Mouse (Mus musculus): Measurements from ENCODE around the gene Shc4. TPM values are rescaled to one million over a fixed set of nuclear protein-coding genes. Genes with fewer than 3 reads are reported as not detected.

Shc4 gene
- polyA plus RNA-seq, 1 experiment from 2014 or later, result 0.61 TPM

GRCm38 (mm10) chr2:125655391-125655790, 68.6 kb downstream of the Shc4 start:
- no peak overlapping the region for H3K4me3 ChIP-seq (ENCODE audit: low read depth, low read length)
- no peaks in the 10 kb centered on the region for H3K36me3 ChIP-seq (ENCODE audit: control insufficient read depth, insufficient read depth)
- H3K27me3 ChIP-seq (replicated peaks; ENCODE audit: control insufficient read depth, insufficient read depth, low read length), result no peaks in the 10 kb centered on the region
- no peak for ATAC-seq
- H3K4me1 ChIP-seq (replicated peaks; ENCODE audit: control insufficient read depth, insufficient read depth, low read length), result no peaks in the 10 kb centered on the region
- no peak overlapping the region for H3K27ac ChIP-seq (ENCODE audit: low read depth, low read length)
- H3K9ac ChIP-seq (ENCODE audit: low read depth, low read length), result no peak overlapping the region
- H3K9me3 ChIP-seq (ENCODE audit: control insufficient read depth), result no peaks in the 10 kb centered on the region
- 90% methylated on average over 9 of the region's 9 CpGs for WGBS
- TF ChIP-seq CTCF (IDR thresholded peaks at IDR 0.05; ENCODE audit: low read depth), result no peak
- no peak overlapping the region for H3K4me2 ChIP-seq (replicated peaks; ENCODE audit: low read depth)

- Histone ChIP-seq H3K4me1 (replicated peaks; ENCODE audit: control insufficient read depth, insufficient read depth, low read length) (no peaks in the 10 kb centered on the region), H3K4me3 (ENCODE audit: low read depth, low read length) (no peak overlapping the region), H3K36me3 (ENCODE audit: control insufficient read depth, insufficient read depth) (no peaks in the 10 kb centered on the region), H3K27me3 (replicated peaks; ENCODE audit: control insufficient read depth, insufficient read depth, low read length) (no peaks in the 10 kb centered on the region), H3K27ac (ENCODE audit: low read depth, low read length) (no peak overlapping the region), H3K9ac (ENCODE audit: low read depth, low read length) (no peak overlapping the region), H3K4me2 (replicated peaks; ENCODE audit: low read depth) (no peak overlapping the region), H3K9me3 (ENCODE audit: control insufficient read depth) (no peaks in the 10 kb centered on the region)
- no peak for TF ChIP-seq CTCF (IDR thresholded peaks at IDR 0.05; ENCODE audit: low read depth)
- WGBS, result 93% methylated on average over 2 of the region's 2 CpGs
- no peak for ATAC-seq
These were observed 70.7 kb downstream of the Shc4 start for GRCm38 (mm10) chr2:125653286-125653685.

- 71% methylated on average over 8 of the region's 8 CpGs for WGBS
- H3K27ac ChIP-seq (ENCODE audit: low read depth, low read length), result no peak overlapping the region
These were observed 72.4 kb downstream of the Shc4 start for GRCm38 (mm10) chr2:125651563-125651962.

GRCm38 (mm10) chr2:125650742-125651352, 73.1 kb downstream of the Shc4 start:
- Histone ChIP-seq H3K9ac (ENCODE audit: low read depth, low read length) (no peak overlapping the region), H3K4me1 (replicated peaks; ENCODE audit: control insufficient read depth, insufficient read depth, low read length) (no peaks in the 10 kb centered on the region), H3K36me3 (ENCODE audit: control insufficient read depth, insufficient read depth) (no peaks in the 10 kb centered on the region), H3K4me2 (replicated peaks; ENCODE audit: low read depth) (no peak overlapping the region), H3K27ac (ENCODE audit: low read depth, low read length) (no peak overlapping the region), H3K4me3 (ENCODE audit: low read depth, low read length) (no peak overlapping the region), H3K27me3 (replicated peaks; ENCODE audit: control insufficient read depth, insufficient read depth, low read length) (no peaks in the 10 kb centered on the region), H3K9me3 (ENCODE audit: control insufficient read depth) (no peaks in the 10 kb centered on the region)
- no peak for ATAC-seq
- WGBS, result 82% methylated on average over 14 of the region's 14 CpGs
- no peak for TF ChIP-seq CTCF (IDR thresholded peaks at IDR 0.05; ENCODE audit: low read depth)

More at GRCm38 (mm10) chr2:125651563-125651962, 72.4 kb downstream of the Shc4 start:
- Histone ChIP-seq H3K4me2 (replicated peaks; ENCODE audit: low read depth) (no peak overlapping the region), H3K36me3 (ENCODE audit: control insufficient read depth, insufficient read depth) (no peaks in the 10 kb centered on the region), H3K4me1 (replicated peaks; ENCODE audit: control insufficient read depth, insufficient read depth, low read length) (no peaks in the 10 kb centered on the region), H3K9ac (ENCODE audit: low read depth, low read length) (no peak overlapping the region), H3K27me3 (replicated peaks; ENCODE audit: control insufficient read depth, insufficient read depth, low read length) (no peaks in the 10 kb centered on the region), H3K9me3 (ENCODE audit: control insufficient read depth) (no peaks in the 10 kb centered on the region), H3K4me3 (ENCODE audit: low read depth, low read length) (no peak overlapping the region)
- no peak for ATAC-seq
- TF ChIP-seq CTCF (IDR thresholded peaks at IDR 0.05; ENCODE audit: low read depth), result no peak

- WGBS, result 83% methylated on average over 5 of the region's 5 CpGs
- Histone ChIP-seq H3K4me1 (replicated peaks; ENCODE audit: control insufficient read depth, insufficient read depth, low read length) (no peaks in the 10 kb centered on the region), H3K4me3 (ENCODE audit: low read depth, low read length) (no peak overlapping the region), H3K27me3 (replicated peaks; ENCODE audit: control insufficient read depth, insufficient read depth, low read length) (no peaks in the 10 kb centered on the region), H3K36me3 (ENCODE audit: control insufficient read depth, insufficient read depth) (no peaks in the 10 kb centered on the region), H3K4me2 (replicated peaks; ENCODE audit: low read depth) (no peak overlapping the region), H3K27ac (ENCODE audit: low read depth, low read length) (no peak overlapping the region), H3K9me3 (ENCODE audit: control insufficient read depth) (no peaks in the 10 kb centered on the region), H3K9ac (ENCODE audit: low read depth, low read length) (no peak overlapping the region)
- no peak for ATAC-seq
- no peak for TF ChIP-seq CTCF (IDR thresholded peaks at IDR 0.05; ENCODE audit: low read depth)
These were observed 73.9 kb downstream of the Shc4 start for GRCm38 (mm10) chr2:125650038-125650437.

GRCm38 (mm10) chr2:125644912-125645311, 79.0 kb downstream of the Shc4 start:
- Histone ChIP-seq H3K27ac (ENCODE audit: low read depth, low read length) (no peak overlapping the region), H3K4me1 (replicated peaks; ENCODE audit: control insufficient read depth, insufficient read depth, low read length) (no peaks in the 10 kb centered on the region), H3K36me3 (ENCODE audit: control insufficient read depth, insufficient read depth) (no peaks in the 10 kb centered on the region), H3K4me2 (replicated peaks; ENCODE audit: low read depth) (no peak overlapping the region), H3K4me3 (ENCODE audit: low read depth, low read length) (no peak overlapping the region), H3K27me3 (replicated peaks; ENCODE audit: control insufficient read depth, insufficient read depth, low read length) (no peaks in the 10 kb centered on the region), H3K9ac (ENCODE audit: low read depth, low read length) (no peak overlapping the region), H3K9me3 (ENCODE audit: control insufficient read depth) (no peaks in the 10 kb centered on the region)
- TF ChIP-seq CTCF (IDR thresholded peaks at IDR 0.05; ENCODE audit: low read depth), result no peak
- ATAC-seq, result no peak
- 80% methylated on average over 6 of the region's 6 CpGs for WGBS

GRCm38 (mm10) chr2:125637331-125637730, 86.6 kb downstream of the Shc4 start:
- ATAC-seq, result no peak
- Histone ChIP-seq H3K9ac (ENCODE audit: low read depth, low read length) (no peak overlapping the region), H3K4me1 (replicated peaks; ENCODE audit: control insufficient read depth, insufficient read depth, low read length) (no peaks in the 10 kb centered on the region), H3K27ac (ENCODE audit: low read depth, low read length) (no peak overlapping the region), H3K27me3 (replicated peaks; ENCODE audit: control insufficient read depth, insufficient read depth, low read length) (no peaks in the 10 kb centered on the region), H3K9me3 (ENCODE audit: control insufficient read depth) (no peaks in the 10 kb centered on the region), H3K4me2 (replicated peaks; ENCODE audit: low read depth) (no peak overlapping the region), H3K4me3 (ENCODE audit: low read depth, low read length) (no peak overlapping the region), H3K36me3 (ENCODE audit: control insufficient read depth, insufficient read depth) (no peaks in the 10 kb centered on the region)
- 57% methylated on average over 7 of the region's 7 CpGs for WGBS
- TF ChIP-seq CTCF (IDR thresholded peaks at IDR 0.05; ENCODE audit: low read depth), result no peak

Measured in intestine, postnatal 0 days (tissue).